Mouse (Mus musculus): ENCODE data around the gene Tnnt3. TPM values are rescaled to one million over a fixed set of nuclear protein-coding genes. Genes with fewer than 3 reads are reported as not detected.

Tnnt3 gene
- total RNA-seq, 2 experiments from 2014 or later = 17,146 to 18,824 TPM

GRCm38 (mm10) chr7:142564955-142565643 is 66.5 kb downstream of the Tnnt3 start:
- DNase-seq = no peak

Other genes with a start within 250 kb of the Tnnt3 start
- gene Gm2431, start 240.5 kb upstream of the Tnnt3 start, total RNA-seq (2021) = not detected
- gene Gm4559, start 224.5 kb upstream of the Tnnt3 start, total RNA-seq (2021) = not detected
- not detected for gene Krtap5-1, start 201.7 kb upstream of the Tnnt3 start, total RNA-seq (2021)
- gene Krtap5-4, start 195.3 kb upstream of the Tnnt3 start, total RNA-seq (2021) = not detected
- 1 to 10 TPM; 3.3 to 4.8 TPM for gene Ifitm10, start 125.1 kb upstream of the Tnnt3 start, total RNA-seq (2021)
- 1 to 10 TPM in 1 of 2 experiments, not detected in 1; 1.0 TPM for gene Gm49369, start 116.2 kb upstream of the Tnnt3 start, total RNA-seq (2021)
- 100 to 1,000 TPM; 249 to 254 TPM for gene Ctsd, start 110.8 kb upstream of the Tnnt3 start, total RNA-seq (2021)
- gene Syt8, start 64.0 kb upstream of the Tnnt3 start, total RNA-seq (2021) = under 1 TPM in 1 of 2 experiments, not detected in 1; 0.36 TPM
- over 10,000 TPM; 11,296 to 12,937 TPM for gene Tnni2, start 57.0 kb upstream of the Tnnt3 start, total RNA-seq (2021)
- gene Lsp1, start 38.0 kb upstream of the Tnnt3 start, total RNA-seq (2021) = 10 to 100 TPM; 14.4 to 24.4 TPM
- gene Mrpl23, start 33.9 kb downstream of the Tnnt3 start, total RNA-seq (2021) = 1 to 10 TPM; 6.4 to 7.2 TPM
- gene Igf2, start 168.0 kb downstream of the Tnnt3 start, total RNA-seq (2021) = 1,000 to 10,000 TPM; 6,069 to 6,624 TPM
- under 1 TPM; 0.25 to 0.47 TPM for gene Gm49394, start 171.1 kb downstream of the Tnnt3 start, total RNA-seq (2021)
- gene Ins2, start 244.5 kb downstream of the Tnnt3 start, total RNA-seq (2021) = not detected